Mouse (Mus musculus) ES-E14 (cell line): Measurements from ENCODE around the gene Zfp362.

Experiments used
- CHD2 ChIP-seq: IDR thresholded peaks from 2 replicates; pipeline ENCODE4 v1.6.1; 2014; ENCODE audit warnings: mild to moderate bottlenecking, low read depth, low read length, inconsistent platforms
- MAFK ChIP-seq: IDR thresholded peaks from 2 replicates; pipeline ENCODE4 v1.6.1; 2014; ENCODE audit warnings: mild to moderate bottlenecking, low read depth, low read length, inconsistent platforms; ENCODE audit not compliant: insufficient read depth
- ZNF384 ChIP-seq: IDR thresholded peaks from 2 replicates; pipeline ENCODE4 v1.6.1; 2012; ENCODE audit warnings: low read depth, low read length, inconsistent platforms

DNA sequence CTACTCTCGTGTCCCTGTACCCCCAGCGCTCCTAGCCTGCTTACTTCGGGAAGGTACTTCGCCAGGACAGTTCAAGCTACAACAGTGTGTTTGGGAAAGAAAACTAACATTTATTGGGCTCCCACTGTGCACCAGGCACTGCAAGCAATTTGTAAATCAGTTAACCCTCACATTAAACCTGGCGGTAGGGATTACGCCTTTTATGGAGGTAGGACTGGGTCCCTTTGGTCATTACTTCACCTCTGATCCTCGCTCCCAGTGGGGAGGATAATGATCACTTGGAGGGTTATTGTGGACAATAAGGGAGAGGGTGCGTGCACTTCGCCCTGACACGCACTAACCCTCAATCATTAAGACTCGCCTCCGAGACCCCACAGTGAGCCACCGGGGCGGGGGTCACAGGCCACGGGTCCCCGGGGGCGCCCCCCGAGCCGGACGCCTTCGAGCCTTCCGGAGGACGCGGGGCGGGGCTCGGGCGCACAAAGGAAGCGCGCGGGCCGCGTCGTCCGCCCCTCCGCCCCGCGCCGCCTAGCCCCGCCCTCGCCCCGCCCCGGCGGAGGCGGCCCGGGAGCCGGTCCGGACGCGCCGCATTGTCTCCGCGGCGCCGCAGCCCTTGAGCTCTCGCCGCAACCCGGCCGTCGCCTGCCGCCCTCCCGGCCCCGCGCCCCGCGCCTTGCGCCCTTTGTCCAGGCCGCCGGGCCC lies 78.7 kb downstream of the Zfp362 start:
- no peak for TF ChIP-seq ZNF384
- no peak for TF ChIP-seq CHD2
- TF ChIP-seq MAFK, result no peak
